Mouse (Mus musculus): ENCODE measurements around the gene Deaf1. TPM values are rescaled to one million over a fixed set of nuclear protein-coding genes. Genes with fewer than 3 reads are reported as not detected.

The Deaf1 gene
- polyA plus RNA-seq (2017; shearing (Covaris generic)), result 52.5 TPM

DNA sequence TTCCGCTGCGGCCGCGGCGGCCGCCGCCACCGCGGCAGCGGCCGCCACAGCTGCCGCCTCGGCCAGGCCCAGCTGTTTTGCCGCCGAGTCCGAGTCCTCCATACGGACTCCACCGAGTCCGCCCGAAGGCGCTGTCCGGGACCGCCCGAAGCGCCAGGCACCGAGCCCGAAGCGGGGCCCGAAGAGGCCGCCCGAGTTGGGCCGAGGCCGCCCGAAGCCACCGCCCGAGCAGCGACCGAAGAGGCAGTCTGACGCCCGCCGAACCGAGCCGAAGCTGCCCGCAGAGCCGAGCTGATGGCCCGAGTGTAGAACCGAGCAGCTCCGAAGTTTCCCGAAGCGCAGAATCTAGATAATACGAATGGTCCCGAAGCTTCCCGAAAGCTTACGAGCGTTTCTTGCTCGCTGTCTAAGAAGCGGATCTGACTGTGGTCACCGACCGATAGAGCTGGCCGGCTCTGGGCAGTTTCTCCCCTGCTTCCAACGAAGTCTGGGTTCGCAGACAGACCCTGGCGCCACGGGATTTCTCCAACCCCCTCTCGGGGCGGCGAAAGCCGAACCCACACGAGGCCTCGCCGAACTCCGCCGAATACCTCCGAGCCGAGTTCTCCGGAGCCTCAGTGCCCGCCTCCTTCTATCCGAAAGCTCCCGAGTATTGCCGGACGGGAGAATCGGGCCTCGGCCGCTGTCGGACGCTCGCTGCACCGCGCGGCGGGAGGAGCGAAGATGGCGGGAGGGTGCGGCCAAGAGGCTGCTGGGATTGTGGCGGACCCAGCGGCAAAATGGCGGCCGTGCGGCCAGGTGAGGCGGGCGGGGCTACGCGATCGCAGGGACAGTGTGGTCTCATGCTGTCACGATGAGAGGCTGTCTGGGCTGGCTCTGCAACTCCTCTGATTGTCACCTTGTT, at the start of gene Deaf1, which contains the start of gene Tmem80:
TSS of gene Deaf1 (minus strand) at position 222 of the 904 bp plus-strand sequence.
TSS of gene Tmem80 (plus strand) at position 271 of the 904 bp plus-strand sequence.

DNA sequence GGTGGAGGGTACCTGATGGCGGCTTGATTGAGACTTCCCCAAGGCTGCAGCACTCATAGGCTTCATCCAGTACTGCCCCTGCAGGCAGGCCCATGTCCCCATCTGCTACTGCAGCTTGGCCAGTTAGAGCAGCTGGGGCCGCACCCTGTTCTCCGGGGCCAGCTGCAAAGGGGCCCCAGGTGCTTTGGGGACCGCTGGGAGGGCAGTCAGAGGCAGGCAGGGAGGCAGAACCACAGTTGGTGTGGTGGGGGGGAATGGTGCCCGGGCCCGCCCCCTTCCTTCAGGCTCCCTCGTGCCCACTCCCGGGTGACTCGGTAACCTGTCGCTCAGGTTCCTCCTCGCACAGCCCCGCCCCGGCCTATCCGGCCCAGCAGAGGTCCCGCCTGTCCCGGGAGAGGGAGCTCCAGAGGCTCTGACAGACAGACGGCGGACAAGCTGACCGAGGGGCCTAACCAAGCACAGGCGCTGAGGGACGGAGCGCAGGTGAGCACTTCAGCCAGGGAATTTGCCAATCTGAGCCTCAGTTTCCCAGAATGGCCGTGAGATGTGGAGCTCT, 11.2 kb upstream of the Deaf1 start, which contains the start of gene Eps8l2:
TSS of gene Eps8l2 (plus strand) at position 305 of the 556 bp plus-strand sequence.

DNA sequence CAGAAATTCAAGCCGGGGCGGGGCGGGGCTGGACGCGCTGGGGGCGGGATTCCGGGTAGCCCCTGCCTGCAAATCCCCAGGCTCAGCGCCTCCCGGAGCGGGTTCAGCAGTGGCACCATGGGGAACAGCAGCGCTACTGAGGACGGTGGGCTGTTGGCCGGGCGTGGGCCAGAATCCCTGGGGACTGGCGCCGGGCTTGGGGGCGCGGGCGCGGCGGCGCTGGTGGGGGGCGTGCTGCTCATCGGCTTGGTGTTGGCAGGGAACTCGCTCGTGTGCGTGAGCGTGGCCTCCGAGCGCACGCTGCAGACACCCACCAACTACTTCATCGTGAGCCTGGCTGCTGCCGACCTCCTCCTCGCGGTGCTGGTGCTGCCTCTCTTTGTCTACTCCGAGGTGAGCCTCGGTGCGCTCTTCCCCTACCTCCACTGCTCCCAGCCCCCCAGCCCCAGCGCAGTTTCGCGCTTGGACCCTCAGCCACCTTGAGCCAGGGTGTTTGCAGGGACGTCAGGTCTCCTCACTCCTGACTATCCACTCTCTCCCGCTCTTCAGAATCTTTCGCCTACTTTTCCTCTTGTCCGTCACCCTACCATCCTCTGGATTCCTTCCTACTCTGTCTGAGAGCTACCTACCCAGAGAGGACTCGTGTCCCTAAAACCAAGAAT, 35.4 kb downstream of the Deaf1 start, which contains the start of gene Drd4:
TSS of gene Drd4 (plus strand) at position 86 of the 662 bp plus-strand sequence.

DNA sequence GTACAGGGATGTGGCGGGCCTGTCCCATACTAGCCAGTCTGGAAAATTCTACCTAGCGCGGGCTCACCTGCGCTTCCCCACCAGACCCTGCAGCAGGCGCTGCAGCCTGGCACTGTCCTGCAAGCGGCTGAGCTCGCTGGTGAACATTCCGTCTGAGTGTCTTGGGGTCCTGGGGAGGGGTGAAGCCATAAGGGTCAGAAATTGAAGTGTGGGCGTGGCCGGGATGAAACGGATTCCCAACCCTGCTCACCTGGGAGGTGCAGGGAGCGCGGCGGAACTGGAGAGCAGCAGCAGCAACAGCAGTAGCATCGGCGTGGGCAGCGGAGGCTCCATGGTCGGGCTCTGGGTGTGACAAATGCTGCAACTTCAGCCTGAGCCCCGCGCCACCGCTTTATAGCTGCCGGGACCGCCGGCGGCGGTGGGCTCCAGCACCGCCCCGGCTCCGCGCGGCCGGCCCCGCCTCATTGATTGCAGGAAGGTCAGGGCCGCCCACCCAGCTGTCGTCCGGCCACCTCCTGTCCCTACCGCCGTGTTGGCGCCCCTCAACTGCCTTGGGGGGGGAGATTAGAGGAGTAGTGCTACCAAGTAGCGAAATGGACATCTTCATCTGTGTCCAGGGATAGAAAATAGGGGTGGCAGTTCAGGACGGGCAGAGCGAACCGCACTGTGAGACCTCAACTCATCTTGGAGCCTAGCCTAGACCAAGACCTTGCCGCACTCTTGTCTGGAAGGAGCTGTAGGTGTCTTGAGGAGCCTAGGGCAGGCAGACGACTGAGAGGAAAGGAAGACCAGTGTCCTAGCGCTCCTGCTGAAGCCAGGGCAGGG, 48.5 kb downstream of the Deaf1 start, which contains the start of gene Sct:
TSS of gene Sct (minus strand) at position 368 of the 825 bp plus-strand sequence.

DNA sequence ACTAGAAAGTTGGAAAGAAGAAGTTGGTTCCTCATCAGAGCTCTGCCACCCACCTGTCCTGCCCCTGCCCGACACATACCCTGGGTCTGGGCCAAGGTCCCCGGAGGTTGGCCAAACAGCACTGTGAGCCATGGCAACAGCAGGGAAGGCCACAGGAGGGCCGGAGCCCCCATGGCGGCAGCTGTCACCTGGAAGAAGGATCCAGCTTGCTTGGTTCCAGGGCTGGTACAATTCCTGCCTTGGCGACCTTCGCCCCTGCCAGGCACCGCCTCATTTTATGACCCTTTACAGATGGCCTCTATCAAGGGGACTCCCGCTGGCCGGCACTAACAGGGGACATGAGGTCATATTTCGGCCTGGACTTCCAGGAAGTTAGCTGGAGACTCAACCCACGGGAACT, 50.9 kb downstream of the Deaf1 start, which contains the start of gene Cdhr5:
TSS of gene Cdhr5 (minus strand) at position 241 of the 400 bp plus-strand sequence.

DNA sequence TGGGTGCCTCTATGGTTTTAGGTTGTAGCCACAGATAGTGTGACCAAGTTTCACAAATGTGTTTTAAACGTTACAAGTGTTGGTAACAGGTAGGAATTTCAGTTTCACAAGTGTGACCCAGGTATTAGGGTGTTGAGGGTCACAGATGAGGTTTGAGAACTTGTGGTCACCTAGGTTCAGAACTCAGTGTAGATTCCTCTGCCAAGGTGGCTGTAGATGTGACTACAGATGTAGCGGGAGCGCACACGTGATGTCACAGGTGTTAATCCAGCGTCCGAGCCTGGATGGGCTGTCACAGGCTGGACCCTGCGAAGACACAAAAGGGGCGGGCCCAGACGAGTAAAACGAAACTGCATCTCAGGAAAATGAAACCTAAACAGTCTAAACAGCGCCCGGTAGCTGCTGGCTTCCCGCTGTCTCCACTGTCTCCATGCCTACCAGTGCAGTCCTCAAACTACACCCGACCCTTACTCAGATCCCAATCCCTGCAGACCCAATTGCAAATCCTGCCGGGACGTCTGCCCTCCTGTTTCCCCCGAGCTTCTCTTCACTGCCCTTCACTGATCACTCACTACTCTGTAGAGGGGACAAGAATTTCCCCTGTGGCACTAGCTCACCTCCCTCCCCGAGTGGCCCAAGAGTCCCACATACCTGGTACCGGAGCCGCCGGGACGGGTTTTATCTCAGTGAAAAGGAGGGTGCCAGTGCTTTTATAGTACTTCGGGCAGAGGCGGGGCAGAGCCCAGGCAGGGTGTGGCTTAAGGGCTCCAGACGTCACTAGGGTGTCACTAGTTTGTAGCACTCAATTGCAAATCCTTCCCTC, 61.5 kb downstream of the Deaf1 start, which contains the start of gene Irf7:
TSS of gene Irf7 (minus strand) at position 743 of the 823 bp plus-strand sequence.

Other genes starting within 250 kb of the Deaf1 start
- gene Pkp3, start 249.5 kb downstream of the Deaf1 start, polyA plus RNA-seq (2017; shearing (Covaris generic)), result 147 TPM
- gene Sigirr, start 227.1 kb downstream of the Deaf1 start, polyA plus RNA-seq (2017; shearing (Covaris generic)), result 71.4 TPM
- not detected for gene Ano9, start 209.9 kb downstream of the Deaf1 start, polyA plus RNA-seq (2017; shearing (Covaris generic))
- gene Ptdss2, start 205.3 kb downstream of the Deaf1 start, polyA plus RNA-seq (2017; shearing (Covaris generic)), result 6.9 TPM
- 79.7 TPM for gene Rnh1, start 154.8 kb downstream of the Deaf1 start, polyA plus RNA-seq (2017; shearing (Covaris generic))
- gene Hras, start 133.7 kb downstream of the Deaf1 start, polyA plus RNA-seq (2017; shearing (Covaris generic)), result 22.4 TPM
- gene Lrrc56, start 133.5 kb downstream of the Deaf1 start, polyA plus RNA-seq (2017; shearing (Covaris generic)), result 1.9 TPM
- 12.7 TPM for gene Lmntd2, start 113.6 kb downstream of the Deaf1 start, polyA plus RNA-seq (2017; shearing (Covaris generic))
- 7.9 TPM for gene Rassf7, start 111.8 kb downstream of the Deaf1 start, polyA plus RNA-seq (2017; shearing (Covaris generic))
- gene Phrf1, start 98.9 kb downstream of the Deaf1 start, polyA plus RNA-seq (2017; shearing (Covaris generic)), result 81.8 TPM
- gene Irf7, start 61.2 kb downstream of the Deaf1 start, polyA plus RNA-seq (2017; shearing (Covaris generic)), result 210 TPM
- gene Cdhr5, start 50.9 kb downstream of the Deaf1 start, polyA plus RNA-seq (2017; shearing (Covaris generic)), result not detected
- gene Sct, start 48.6 kb downstream of the Deaf1 start, polyA plus RNA-seq (2017; shearing (Covaris generic)), result not detected
- gene Drd4, start 35.7 kb downstream of the Deaf1 start, polyA plus RNA-seq (2017; shearing (Covaris generic)), result not detected
- gene Tmem80, start within 50 bp of the Deaf1 start, polyA plus RNA-seq (2017; shearing (Covaris generic)), result 21.2 TPM
- gene Eps8l2, start 11.2 kb upstream of the Deaf1 start, polyA plus RNA-seq (2017; shearing (Covaris generic)), result not detected
- gene Taldo1, start 64.5 kb upstream of the Deaf1 start, polyA plus RNA-seq (2017; shearing (Covaris generic)), result 199 TPM
- gene Gatd1, start 86.4 kb upstream of the Deaf1 start, polyA plus RNA-seq (2017; shearing (Covaris generic)), result 24.6 TPM
- not detected for gene Cend1, start 101.8 kb upstream of the Deaf1 start, polyA plus RNA-seq (2017; shearing (Covaris generic))
- 50.9 TPM for gene Slc25a22, start 110.2 kb upstream of the Deaf1 start, polyA plus RNA-seq (2017; shearing (Covaris generic))
- gene Pidd1, start 116.3 kb upstream of the Deaf1 start, polyA plus RNA-seq (2017; shearing (Covaris generic)), result 3.6 TPM
- gene Rplp2, start 119.7 kb upstream of the Deaf1 start, polyA plus RNA-seq (2017; shearing (Covaris generic)), result 1,923 TPM
- gene Pnpla2, start 127.5 kb upstream of the Deaf1 start, polyA plus RNA-seq (2017; shearing (Covaris generic)), result 131 TPM
- gene Cracr2b, start 133.4 kb upstream of the Deaf1 start, polyA plus RNA-seq (2017; shearing (Covaris generic)), result 0.66 TPM
- 2.5 TPM for gene Cd151, start 139.7 kb upstream of the Deaf1 start, polyA plus RNA-seq (2017; shearing (Covaris generic))
- 21.1 TPM for gene Polr2l, start 147.4 kb upstream of the Deaf1 start, polyA plus RNA-seq (2017; shearing (Covaris generic))
- gene Tspan4, start 147.6 kb upstream of the Deaf1 start, polyA plus RNA-seq (2017; shearing (Covaris generic)), result 0.44 TPM
- 11.3 TPM for gene Chid1, start 212.2 kb upstream of the Deaf1 start, polyA plus RNA-seq (2017; shearing (Covaris generic))
- 47.9 TPM for gene Ap2a2, start 234.5 kb upstream of the Deaf1 start, polyA plus RNA-seq (2017; shearing (Covaris generic))

Data from effector memory CD4-positive, alpha-beta T cell, adult 5 months (primary cell).